ENCODE assay signal across 7 mouse cellular contexts in genomic region chr1:74391844-74392441, GRCm38 (mm10). TPM values are rescaled to one million over a fixed set of nuclear protein-coding genes. Genes with fewer than 3 reads are reported as not detected.
A peak's percentile ranks its signal among the peaks of the same experiment; 100 is the strongest.
DNase-seq lines count a peak whose midpoint lies in the region; ATAC-seq and TF ChIP-seq lines count a peak whose summit lies in the region.

No protein-coding gene starts in this region.

- peak overlapping the region; percentile 56 for H3K9ac ChIP-seq in forebrain, embryonic 15.5 days (replicated peaks)
- peak overlapping the region; percentile 88 for H3K9ac ChIP-seq in hindbrain, embryonic 11.5 days (ENCODE audit: low read depth, low read length)
- H3K9ac ChIP-seq in limb, embryonic 12.5 days (replicated peaks), result peak overlapping the region; percentile 97
- peak overlapping the region; percentile 92 for H3K9ac ChIP-seq in midbrain, embryonic 12.5 days (replicated peaks)

- no peaks in the 10 kb centered on the region for H3K9me3 ChIP-seq in forebrain, embryonic 15.5 days
- H3K9me3 ChIP-seq in hindbrain, embryonic 11.5 days (ENCODE audit: control insufficient read depth, low read length), result no peaks in the 10 kb centered on the region
- no peaks in the 10 kb centered on the region for H3K9me3 ChIP-seq in limb, embryonic 12.5 days
- no peaks in the 10 kb centered on the region for H3K9me3 ChIP-seq in midbrain, embryonic 12.5 days

- in situ Hi-C loops in Patski (cut with MboI; ENCODE audit: low pct_unique_long_range_greater_than_20kb), result no loop called here

- ATAC-seq in Patski, result peak; percentile 57
- ATAC-seq in forebrain, embryonic 15.5 days (replicated peaks), result peak; percentile 33; the same call in 1 of the 2 replicates
- peak; percentile 50 for ATAC-seq in hindbrain, embryonic 11.5 days (ENCODE audit: low FRiP score)
- ATAC-seq in limb, embryonic 12.5 days (ENCODE audit: insufficient number of reproducible peaks, insufficient read depth, low FRiP score, low TSS enrichment, low read depth), result no peak
- ATAC-seq in midbrain, embryonic 12.5 days (ENCODE audit: low FRiP score, low read depth), result peak; percentile 42

- WGBS in forebrain, embryonic 15.5 days, result under 1% methylated on average over 51 of the region's 63 CpGs
- WGBS in hindbrain, embryonic 11.5 days, result under 1% methylated on average over 39 of the region's 63 CpGs
- WGBS in limb, embryonic 12.5 days, result under 1% methylated on average over 53 of the region's 63 CpGs
- WGBS in midbrain, embryonic 12.5 days, result 0% methylated on average over 59 of the region's 63 CpGs

- peaks cover 42% of the 10 kb centered on the region for H3K4me1 ChIP-seq in forebrain, embryonic 15.5 days
- peaks cover 6% of the 10 kb centered on the region for H3K4me1 ChIP-seq in hindbrain, embryonic 11.5 days (replicated peaks; ENCODE audit: control insufficient read depth, insufficient read depth, low read length)
- H3K4me1 ChIP-seq in limb, embryonic 12.5 days (replicated peaks), result peaks cover 47% of the 10 kb centered on the region
- peaks cover 35% of the 10 kb centered on the region for H3K4me1 ChIP-seq in midbrain, embryonic 12.5 days

- peak overlapping the region; percentile 65 for H3K27ac ChIP-seq in forebrain, embryonic 15.5 days (replicated peaks)
- peak overlapping the region; percentile 88 for H3K27ac ChIP-seq in hindbrain, embryonic 11.5 days (ENCODE audit: low read depth, low read length)
- peak overlapping the region; percentile 98 for H3K27ac ChIP-seq in limb, embryonic 12.5 days
- peak overlapping the region; percentile 90 for H3K27ac ChIP-seq in midbrain, embryonic 12.5 days (replicated peaks)

- POLR2A ChIA-PET in Patski (lab: Charles Lee), result interaction anchor here (0.6 kb wide), 1 partner anchor 137 kb away, joined by 3 read pairs; no protein-coding TSS in a partner anchor

- peak overlapping the region; percentile 81 for H3K4me2 ChIP-seq in forebrain, embryonic 15.5 days (replicated peaks)
- H3K4me2 ChIP-seq in hindbrain, embryonic 11.5 days (replicated peaks; ENCODE audit: low read depth, low read length), result peak overlapping the region; percentile 97
- peak overlapping the region; percentile 99 for H3K4me2 ChIP-seq in limb, embryonic 12.5 days
- H3K4me2 ChIP-seq in midbrain, embryonic 12.5 days (replicated peaks), result peak overlapping the region; percentile 93

- H3K4me3 ChIP-seq in forebrain, embryonic 15.5 days, result peak overlapping the region; percentile 61
- H3K4me3 ChIP-seq in hindbrain, embryonic 11.5 days (ENCODE audit: low read depth, low read length), result peak overlapping the region; percentile 91
- H3K4me3 ChIP-seq in limb, embryonic 12.5 days (replicated peaks), result peak overlapping the region; percentile 94
- peak overlapping the region; percentile 93 for H3K4me3 ChIP-seq in midbrain, embryonic 12.5 days

- DNase-seq in Patski (ENCODE audit: low read depth, low spot score), result no peak
- peak; percentile 84 for DNase-seq in cerebellum, adult 11-12 months
- DNase-seq in hindbrain, embryonic 11.5 days (ENCODE audit: low spot score), result peak; percentile 73
- DNase-seq in spleen, postnatal 14 days (ENCODE audit: low spot score in 2 of 2), result peak; percentile 65 to 68

- CTCF ChIA-PET in Patski (lab: Charles Lee), result no interaction called here

- no peaks in the 10 kb centered on the region for H3K27me3 ChIP-seq in Patski
- no peaks in the 10 kb centered on the region for H3K27me3 ChIP-seq in forebrain, embryonic 15.5 days
- H3K27me3 ChIP-seq in hindbrain, embryonic 11.5 days (ENCODE audit: control insufficient read depth, insufficient read depth, low read length), result no peaks in the 10 kb centered on the region; the same call in 1 of the 2 replicates
- H3K27me3 ChIP-seq in limb, embryonic 12.5 days, result no peaks in the 10 kb centered on the region
- peaks cover 29% of the 10 kb centered on the region for H3K27me3 ChIP-seq in midbrain, embryonic 12.5 days

- TF ChIP-seq CTCF in Patski (IDR thresholded peaks at IDR 0.05), result no peak

- 0 out of 2 replicates have a peak, but pooled peaks cover 5% of the 10 kb centered on the region for H3K36me3 ChIP-seq in forebrain, embryonic 15.5 days
- peaks cover 2% of the 10 kb centered on the region; the same call in 1 of the 2 replicates for H3K36me3 ChIP-seq in hindbrain, embryonic 11.5 days (ENCODE audit: control insufficient read depth, insufficient read depth, low read length)
- peaks cover 29% of the 10 kb centered on the region for H3K36me3 ChIP-seq in limb, embryonic 12.5 days
- H3K36me3 ChIP-seq in midbrain, embryonic 12.5 days, result peaks cover 19% of the 10 kb centered on the region

RNA-seq across cellular contexts. Expression of gene Ctdsp1, which starts 0.6 kb away (rescaled TPM):
- polyA plus RNA-seq in Patski (2021), result 81.9 TPM
- polyA plus RNA-seq in forebrain, embryonic 15.5 days (2015; fragmentation: Nextera tagmentation; extraction: Ambion mirVana), result 21.4 and 22.4 TPM in 2 replicates
- polyA plus RNA-seq in hindbrain, embryonic 11.5 days (2014; fragmentation: Nextera tagmentation; extraction: Ambion mirVana), result 36.3 and 42.0 TPM in 2 replicates
- 75.3 and 78.5 TPM in 2 replicates for polyA plus RNA-seq in limb, embryonic 12.5 days (2016; fragmentation: Nextera tagmentation; extraction: Ambion mirVana)
- polyA plus RNA-seq in midbrain, embryonic 12.5 days (2016; fragmentation: Nextera tagmentation; extraction: Ambion mirVana), result 28.9 and 31.0 TPM in 2 replicates

RNA-seq across cellular contexts. Expression of gene Slc11a1, which starts 16.9 kb away (rescaled TPM):
- polyA plus RNA-seq in Patski (2021), result 0.10 TPM
- polyA plus RNA-seq in forebrain, embryonic 15.5 days (2015; fragmentation: Nextera tagmentation; extraction: Ambion mirVana), result 1.9 and 3.2 TPM in 2 replicates
- 1.3 and 1.4 TPM in 2 replicates for polyA plus RNA-seq in hindbrain, embryonic 11.5 days (2014; fragmentation: Nextera tagmentation; extraction: Ambion mirVana)
- polyA plus RNA-seq in limb, embryonic 12.5 days (2016; fragmentation: Nextera tagmentation; extraction: Ambion mirVana), result 0.85 and 2.2 TPM in 2 replicates
- polyA plus RNA-seq in midbrain, embryonic 12.5 days (2016; fragmentation: Nextera tagmentation; extraction: Ambion mirVana), result 2.3 and 2.4 TPM in 2 replicates

RNA-seq across cellular contexts. Expression of gene Vil1, which starts 17.2 kb away (rescaled TPM):
- polyA plus RNA-seq in Patski (2021), result 0.13 TPM
- 0.27 and 0.29 TPM in 2 replicates for polyA plus RNA-seq in forebrain, embryonic 15.5 days (2015; fragmentation: Nextera tagmentation; extraction: Ambion mirVana)
- polyA plus RNA-seq in hindbrain, embryonic 11.5 days (2014; fragmentation: Nextera tagmentation; extraction: Ambion mirVana), result 0.11 and 0.13 TPM in 2 replicates
- 0.19 TPM in 2 replicates for polyA plus RNA-seq in limb, embryonic 12.5 days (2016; fragmentation: Nextera tagmentation; extraction: Ambion mirVana)
- 0.28 and 0.55 TPM in 2 replicates for polyA plus RNA-seq in midbrain, embryonic 12.5 days (2016; fragmentation: Nextera tagmentation; extraction: Ambion mirVana)

RNA-seq across cellular contexts. Expression of gene Catip, which starts 30.0 kb away (rescaled TPM):
- 2.2 TPM for polyA plus RNA-seq in Patski (2021)
- 0.38 and 1.2 TPM in 2 replicates for polyA plus RNA-seq in forebrain, embryonic 15.5 days (2015; fragmentation: Nextera tagmentation; extraction: Ambion mirVana)
- 1.1 TPM in 2 replicates for polyA plus RNA-seq in hindbrain, embryonic 11.5 days (2014; fragmentation: Nextera tagmentation; extraction: Ambion mirVana)
- polyA plus RNA-seq in limb, embryonic 12.5 days (2016; fragmentation: Nextera tagmentation; extraction: Ambion mirVana), result 1.5 and 1.6 TPM in 2 replicates
- polyA plus RNA-seq in midbrain, embryonic 12.5 days (2016; fragmentation: Nextera tagmentation; extraction: Ambion mirVana), result 0.58 and 0.66 TPM in 2 replicates
